Mouse (Mus musculus) kidney, adult 2 months (tissue): ENCODE measurements around the gene Ints6.

Experiments
- CTCF ChIP-seq: fragments of 200-500 bp; conservative IDR thresholded peaks from 2 replicates; pipeline ENCODE4 v1.5.1; 2011; ENCODE audit warnings: low read depth, mild to moderate bottlenecking, control low read depth, low read length, moderate library complexity, mixed read lengths; ENCODE audit not compliant: insufficient read depth, insufficient read length
- POLR2A ChIP-seq: fragments of 200-500 bp; IDR thresholded peaks from one replicate; pipeline ENCODE4 v1.6.1; 2011; ENCODE audit warnings: low read depth, low read length, control low read depth

- no peak for TF ChIP-seq POLR2A
- TF ChIP-seq CTCF: no peak
These were observed 491 bp downstream of the Ints6 start for GRCm38 (mm10) chr14:62760321-62761035.
